Mouse (Mus musculus) 3T3-L1 (cell line): ENCODE data around the gene Pigz.

Source experiments
- DNase-seq: peaks from one replicate; pipeline ENCODE4 v3.0.0-alpha.2; 2015; ENCODE audit warnings: low read depth, low spot score

Pigz gene

DNA sequence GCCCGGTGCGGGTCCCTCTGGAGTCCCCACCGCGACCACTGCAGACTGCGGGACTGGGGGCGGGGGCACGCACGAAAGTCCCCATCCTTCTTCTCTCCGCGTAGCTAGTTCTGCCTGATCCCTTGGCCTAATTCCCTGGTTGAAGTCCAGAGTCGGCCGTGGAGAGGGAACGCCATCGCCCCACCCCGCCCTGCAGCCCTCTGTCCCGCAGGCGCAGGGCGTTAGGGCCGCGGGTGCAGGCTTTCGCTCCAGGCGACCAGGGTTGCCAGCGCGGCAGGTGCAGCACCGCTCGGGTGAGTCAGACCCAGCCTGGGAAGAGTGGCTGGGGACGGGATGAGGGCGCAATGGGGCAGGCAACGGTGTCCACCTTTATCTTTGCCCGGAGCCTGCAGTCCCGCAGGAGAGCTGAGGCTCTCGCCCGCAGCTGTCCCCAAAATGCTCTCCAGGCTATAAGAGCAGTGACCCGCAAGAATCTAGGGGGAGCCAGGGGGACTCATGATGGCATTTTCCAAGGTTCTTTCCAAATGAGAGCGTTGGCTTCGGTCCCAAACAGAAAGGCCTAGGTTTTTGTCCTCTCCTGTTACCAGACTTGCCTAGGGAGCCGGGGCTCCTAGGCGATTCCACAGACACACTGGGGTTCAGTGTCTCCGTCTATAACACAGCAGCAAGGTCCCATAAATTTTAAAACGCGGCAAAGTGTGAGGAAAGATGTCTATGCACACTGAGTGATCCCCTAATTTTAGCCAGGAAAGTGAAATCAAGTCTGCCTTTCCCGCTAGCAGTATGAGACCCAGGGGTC, at the start of gene Pigz:
Pigz (plus strand) TSS at position 101 of the 799 bp plus-strand sequence.
- no peak for DNase-seq

GRCm38 (mm10) chr16:31883902-31884301, 49.7 kb upstream of the Pigz start:
- DNase-seq: no peak

- DNase-seq: no peak
These were observed 42.7 kb upstream of the Pigz start for GRCm38 (mm10) chr16:31890907-31891306.

DNA sequence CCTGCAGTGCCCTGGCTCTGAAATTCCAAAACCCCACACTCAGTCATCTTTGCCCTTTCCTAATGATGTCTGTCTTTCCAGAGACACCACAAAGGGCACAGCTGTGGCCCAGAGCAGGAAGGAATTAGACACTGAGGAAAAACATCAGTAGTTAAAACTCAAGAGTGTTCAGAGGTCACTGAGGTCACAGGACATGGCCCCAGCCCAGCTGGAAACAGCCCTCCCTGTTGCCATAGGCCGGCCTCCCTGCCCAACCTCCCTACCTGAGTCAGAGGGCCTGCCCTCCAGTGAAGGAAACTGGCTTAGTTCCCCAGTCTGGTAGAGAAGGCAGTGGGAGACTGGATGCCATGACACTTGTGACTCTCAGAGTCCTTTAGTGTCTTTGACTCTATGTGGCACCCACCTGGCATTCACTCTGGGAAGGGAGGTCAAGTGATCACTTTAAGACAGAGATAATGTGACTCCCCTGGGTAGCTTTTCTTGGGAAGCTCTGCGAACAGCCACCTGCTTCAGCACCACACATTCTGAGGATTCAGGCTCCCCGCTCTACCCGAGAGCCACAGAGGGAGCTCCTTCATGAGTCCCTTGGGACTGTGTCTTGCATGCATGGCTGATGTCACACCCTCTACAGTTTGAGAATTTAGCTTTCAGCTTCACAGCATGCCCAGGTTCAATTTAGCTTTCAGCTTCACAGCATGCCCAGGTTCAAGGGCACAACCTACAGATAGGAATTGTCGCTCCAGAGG, 40.1 kb upstream of the Pigz start:
- DNase-seq: peak; percentile 21

- no peak for DNase-seq
These were observed 36.5 kb upstream of the Pigz start for GRCm38 (mm10) chr16:31896971-31897774.

- no peak for DNase-seq
These were observed 34.9 kb upstream of the Pigz start for GRCm38 (mm10) chr16:31898546-31899326.

- DNase-seq: no peak
These were observed 31.8 kb upstream of the Pigz start for GRCm38 (mm10) chr16:31901886-31902285.

DNA sequence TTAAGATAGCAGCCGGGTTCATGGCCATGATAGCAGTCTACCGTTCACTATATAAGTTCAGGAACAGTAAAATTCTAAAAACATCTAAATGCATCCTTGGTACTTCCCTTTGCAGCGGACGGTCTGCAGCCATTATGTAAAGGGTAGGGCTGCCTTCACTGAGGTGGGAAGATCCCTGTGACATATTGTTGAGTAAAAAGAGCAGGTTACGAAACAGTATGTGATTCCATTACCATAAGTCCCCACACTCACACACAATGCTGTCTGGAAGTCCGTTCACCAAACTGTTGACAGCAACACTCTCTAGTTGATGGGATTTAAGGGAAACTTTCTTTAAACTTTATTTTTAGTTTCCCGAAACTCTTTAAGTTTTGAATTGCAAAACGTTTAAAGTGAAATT, 30.4 kb upstream of the Pigz start:
- no peak for DNase-seq

DNA sequence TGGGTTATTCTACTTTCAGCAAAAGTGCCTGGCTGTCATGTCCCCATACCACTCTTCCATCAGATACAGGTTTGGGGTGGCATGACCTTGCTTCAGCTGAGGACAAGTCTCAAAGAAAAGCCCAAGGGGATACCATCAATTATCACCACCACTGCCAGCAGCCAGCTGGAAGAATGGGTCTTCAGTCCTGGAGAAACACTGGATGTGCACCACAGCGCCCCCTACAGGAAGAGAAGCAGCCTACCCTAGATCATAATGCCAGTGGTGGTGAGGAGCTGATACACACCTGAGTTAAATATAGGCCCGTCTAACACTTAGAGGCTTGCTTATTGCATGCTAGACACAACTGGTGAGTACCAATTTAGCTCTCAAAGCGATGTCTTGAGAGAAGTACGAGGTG, 28.3 kb upstream of the Pigz start:
- no peak for DNase-seq

- DNase-seq: no peak
These were observed 27.5 kb upstream of the Pigz start for GRCm38 (mm10) chr16:31905891-31906825.

GRCm38 (mm10) chr16:31906896-31907295, 26.8 kb upstream of the Pigz start:
- DNase-seq: peak; percentile 36

DNA sequence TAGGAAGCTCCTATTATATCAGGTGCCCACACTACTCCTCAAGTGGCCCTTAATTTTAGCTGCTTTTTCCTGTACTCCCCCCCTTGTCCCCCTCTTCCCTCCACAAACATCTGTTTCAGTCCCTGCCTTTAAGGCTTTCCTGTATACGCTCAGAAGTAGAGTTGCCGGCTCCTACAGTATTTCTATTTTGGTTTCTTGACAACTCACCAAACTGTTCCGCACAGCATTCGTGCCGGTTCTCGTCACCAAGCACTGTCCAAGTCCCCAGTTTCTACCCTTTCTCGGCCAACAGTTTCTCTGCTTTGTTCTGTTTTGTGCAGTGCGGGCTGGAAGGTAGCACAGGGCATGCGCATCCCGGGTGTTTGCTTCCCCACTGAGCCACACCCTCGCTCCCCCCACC, 24.7 kb upstream of the Pigz start:
- no peak for DNase-seq

DNA sequence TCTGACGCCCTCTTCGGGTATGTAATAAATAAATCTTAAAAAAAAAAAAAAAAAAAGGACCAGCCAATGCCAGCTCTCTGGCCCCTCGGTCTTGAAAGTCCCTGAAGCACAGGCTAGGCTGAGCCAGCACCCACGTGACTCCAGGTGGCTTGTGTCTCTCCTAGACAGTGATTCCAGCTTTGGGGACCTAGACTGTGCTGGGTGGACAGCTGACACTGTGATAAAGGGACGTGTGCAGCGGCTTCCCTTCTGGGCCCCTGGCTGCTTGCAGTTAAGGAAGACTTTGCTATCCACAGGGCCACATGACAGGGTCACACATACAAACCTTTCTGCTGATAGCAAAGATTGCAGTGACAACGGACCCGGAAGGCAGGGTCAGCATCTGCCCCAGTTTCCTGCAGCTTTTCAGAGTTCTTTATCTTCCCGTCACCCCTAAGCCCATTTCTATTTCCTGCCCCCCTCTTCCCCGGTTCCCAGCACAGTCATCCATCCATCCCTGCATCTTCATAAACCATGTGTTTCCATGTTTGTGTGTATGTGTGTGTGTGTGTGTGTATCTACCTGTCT, 23.3 kb upstream of the Pigz start:
- no peak for DNase-seq

DNA sequence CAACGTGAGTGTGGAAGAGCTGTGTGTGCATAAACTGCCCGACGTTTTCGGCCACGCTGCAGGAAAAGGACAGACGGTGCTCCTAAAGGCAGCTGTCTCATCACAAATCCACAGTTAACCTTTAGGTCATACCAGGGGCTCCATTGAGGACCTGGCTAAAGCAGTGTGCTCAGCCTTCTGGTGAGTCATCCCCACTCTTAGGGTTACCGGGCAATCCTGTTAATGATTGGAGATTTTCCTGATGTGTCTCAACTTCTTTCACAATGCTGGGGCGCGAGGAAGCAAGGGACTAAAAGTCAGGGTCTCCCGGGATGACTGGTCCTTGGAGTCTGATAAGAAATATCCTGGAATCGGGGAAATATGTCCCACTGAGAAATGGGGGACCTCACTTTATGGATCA, 15.9 kb upstream of the Pigz start:
- no peak for DNase-seq

DNA sequence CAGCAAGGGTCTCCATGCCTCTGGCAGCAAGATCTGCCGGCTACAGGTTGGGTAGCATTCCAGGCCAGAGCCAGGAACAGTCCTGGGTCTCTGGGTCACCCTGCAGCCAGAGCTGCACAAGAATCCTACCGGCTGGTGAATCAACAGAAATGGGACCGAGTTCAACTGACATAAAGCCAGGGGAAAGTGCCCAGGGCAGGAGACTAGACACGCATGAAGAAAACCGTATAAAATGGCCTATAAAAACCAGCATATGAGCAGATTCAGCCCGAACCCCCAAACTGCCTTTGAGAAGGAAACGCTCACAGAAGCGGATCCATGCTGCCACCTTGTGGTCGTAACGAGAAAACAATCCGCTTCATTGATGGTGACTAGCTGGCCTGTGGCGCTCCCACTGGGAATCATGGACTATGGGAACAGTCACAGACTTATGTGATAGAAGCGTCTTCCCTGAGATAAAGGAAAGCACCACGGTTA, 15.4 kb upstream of the Pigz start:
- DNase-seq: peak; percentile 93

DNA sequence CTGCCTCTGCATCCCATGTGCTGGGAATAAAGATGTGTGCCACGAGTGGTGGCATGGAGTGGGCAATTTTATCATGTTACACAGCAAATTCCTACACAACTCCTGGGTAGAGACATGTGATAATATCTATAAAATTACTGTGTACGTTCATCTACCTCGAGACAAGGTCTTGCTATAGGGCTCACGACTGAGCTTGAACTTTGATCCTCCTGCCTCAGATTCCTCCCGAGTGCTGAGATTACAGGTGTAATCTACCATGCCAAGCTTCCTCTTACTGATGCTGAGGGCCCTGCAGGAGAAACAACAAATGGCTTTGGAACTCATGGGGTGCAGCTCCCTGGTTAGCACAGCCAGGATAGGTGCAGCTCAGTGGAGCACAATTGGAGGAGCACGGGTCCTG, 9.3 kb upstream of the Pigz start:
- no peak for DNase-seq

- DNase-seq: no peak
These were observed 7.6 kb upstream of the Pigz start for GRCm38 (mm10) chr16:31926091-31926490.

DNA sequence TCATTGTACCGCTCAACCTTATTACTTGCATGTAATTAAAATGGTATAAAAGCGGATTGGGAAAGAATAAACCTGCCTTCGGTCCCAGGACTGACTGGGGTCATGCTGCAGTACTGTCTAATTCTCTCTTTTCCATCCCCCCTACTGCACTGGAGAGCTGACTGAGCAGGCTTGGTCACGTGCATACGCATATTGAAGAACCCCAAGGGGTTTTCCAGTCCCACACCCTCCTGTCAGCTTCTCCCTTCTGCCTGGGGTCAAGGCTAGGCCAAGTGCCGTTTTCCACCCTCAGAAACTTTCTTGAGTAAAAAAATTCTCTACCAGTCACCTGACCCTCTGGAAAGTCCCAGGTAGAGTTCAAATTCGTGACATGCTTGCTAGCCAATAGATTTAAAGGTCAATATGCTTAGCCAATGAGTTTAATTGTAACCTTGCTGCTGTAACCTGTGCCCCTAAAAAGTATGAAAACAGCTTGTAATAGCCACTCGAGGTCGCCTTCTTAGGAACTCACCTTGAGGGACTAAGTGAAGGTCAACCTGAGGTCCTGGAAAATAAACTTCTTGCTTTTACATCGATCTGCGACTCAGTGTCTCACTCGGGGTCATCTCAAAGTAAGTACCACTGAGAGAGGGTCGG, 7.0 kb upstream of the Pigz start:
- DNase-seq: no peak

DNA sequence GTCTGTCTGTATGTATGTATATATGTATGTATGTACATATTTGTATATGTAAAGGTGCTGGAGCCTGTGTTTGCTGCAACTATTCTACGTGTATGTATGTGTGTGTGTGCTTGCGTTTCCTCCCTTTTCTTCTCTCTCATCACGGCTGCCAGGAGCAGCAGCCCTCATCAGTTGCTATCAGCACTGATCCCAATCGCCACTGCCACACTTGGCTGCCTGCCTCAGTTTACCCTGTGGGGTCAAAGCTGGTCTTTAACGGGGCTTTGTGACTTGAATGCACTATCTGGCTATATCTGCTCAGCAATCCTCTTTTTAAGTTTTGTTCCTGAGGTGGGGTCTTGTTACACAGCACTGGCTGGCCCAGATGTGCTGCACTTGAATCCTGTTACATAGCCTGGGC, 6.2 kb upstream of the Pigz start:
- DNase-seq: no peak
